Mouse (Mus musculus) v-Abl transformed pro-B cells (cell line): ENCODE measurements at regions not wholly inside any gene's neighbourhood (a gene's known extent, or its start where the extent isn't known, plus 50 kb on each side); places are given as distances from the start of the nearest gene placed in this dataset.

ENCODE experiments used
- in situ Hi-C, 2 experiments: fragments of 400-800 bp; cut with MboI; formaldehyde crosslinking; loops; one replicate each; pipeline ENCODE4 v1.15.1; 2025; ENCODE audit not compliant: unreplicated experiment in 2 of 2

DNA sequence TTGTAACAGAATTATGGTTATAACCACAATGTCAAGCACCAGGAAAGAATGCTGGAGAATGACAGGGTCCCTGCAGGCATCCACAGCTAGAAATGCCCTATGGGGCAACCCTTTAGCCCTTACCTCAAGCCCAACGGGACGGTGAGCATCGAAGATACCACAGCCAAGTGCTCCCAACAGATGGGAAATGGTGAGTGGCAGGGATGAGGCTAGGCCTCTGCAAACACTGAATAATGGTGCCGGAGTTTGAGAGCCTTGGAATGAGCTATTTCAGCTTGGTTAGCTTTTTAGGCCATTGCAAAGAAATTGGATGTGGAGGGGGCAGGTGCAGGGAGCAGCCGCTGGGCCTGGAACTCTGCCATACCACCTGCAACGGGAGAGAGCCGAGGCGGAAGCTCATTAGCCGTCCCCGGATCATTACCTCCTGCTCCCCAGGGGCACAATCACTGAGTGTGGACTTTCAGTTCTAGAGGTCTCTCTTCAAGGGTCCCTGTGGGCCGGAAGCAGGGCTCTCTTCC lies 117.9 kb downstream of the Usp31 start:
- in situ Hi-C loops, result no loop called here

DNA sequence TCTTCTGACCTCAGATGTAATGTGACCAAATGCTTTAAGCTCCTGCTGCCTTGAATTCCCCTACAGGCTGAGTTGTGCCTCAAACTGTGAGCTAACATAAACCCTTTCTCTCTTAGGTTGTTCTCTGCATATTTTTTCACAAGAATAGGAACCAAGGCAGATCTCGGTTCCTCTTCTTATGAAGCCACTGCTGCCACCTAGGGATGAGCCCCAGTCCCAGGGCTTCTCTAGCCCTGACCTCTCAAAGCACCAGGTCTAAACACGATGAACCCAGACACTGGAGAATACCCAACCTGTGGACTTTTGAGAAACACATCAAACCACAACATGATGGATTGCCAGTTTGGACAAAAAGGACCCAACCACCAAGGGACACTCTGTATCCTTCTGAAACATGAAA lies 119.3 kb downstream of the Usp31 start:
- in situ Hi-C loops, result no loop called here

- in situ Hi-C loops, result no loop called here
These were observed 121.3 kb downstream of the Usp31 start for GRCm38 (mm10) chr7:121585721-121586120.

DNA sequence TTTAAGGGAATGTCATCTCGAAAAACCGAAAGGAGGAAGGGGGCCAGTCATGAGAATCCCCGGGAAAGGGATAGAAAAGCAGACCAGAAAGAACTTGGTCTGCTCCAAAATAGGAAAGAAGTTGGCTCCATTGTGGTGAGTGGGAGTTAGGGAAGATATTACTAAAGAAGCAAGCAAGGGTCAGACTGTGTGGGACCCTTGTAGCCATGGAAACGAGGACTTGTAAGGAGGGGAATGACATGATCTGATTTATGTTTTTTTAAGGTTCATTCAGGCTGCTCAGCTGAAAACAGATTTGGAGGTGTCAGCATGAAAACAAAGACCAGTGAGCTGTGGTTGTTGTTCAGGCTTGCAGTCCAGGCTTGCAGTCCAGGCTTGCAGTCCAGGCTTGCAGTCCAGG lies 127.6 kb downstream of the Usp31 start:
- in situ Hi-C loops, result no loop called here

DNA sequence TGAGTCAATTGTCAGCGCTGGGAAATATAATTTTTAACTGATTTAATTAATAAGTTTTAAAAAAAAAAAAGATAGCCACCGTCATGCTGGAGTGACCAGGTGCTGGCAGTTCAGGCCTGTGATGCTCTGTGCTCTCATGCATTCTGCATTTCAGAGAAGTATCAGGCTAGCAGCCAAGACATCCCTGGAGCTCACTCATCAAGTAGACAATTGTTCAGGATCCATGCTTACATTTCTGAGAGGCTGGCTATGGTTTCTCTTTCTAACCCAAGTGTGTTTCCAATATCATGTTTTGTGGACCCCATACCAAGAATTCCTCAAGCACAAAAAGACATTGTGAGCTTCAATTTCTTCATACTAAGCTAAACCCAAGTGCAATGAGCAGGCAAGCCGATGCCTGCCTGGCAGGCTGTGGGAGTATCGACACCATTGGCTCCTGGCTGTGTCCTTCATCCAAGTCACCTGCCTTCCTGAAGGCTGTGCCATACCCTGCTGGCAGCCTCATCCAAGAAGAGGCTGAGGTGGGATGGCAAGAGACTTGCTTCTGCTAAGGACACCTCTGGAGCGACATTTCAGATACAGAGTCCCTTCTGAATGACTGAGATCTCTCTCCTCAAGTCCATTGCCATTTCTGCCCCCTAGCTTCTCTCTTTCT lies 134.2 kb downstream of the Usp31 start:
- in situ Hi-C loops, result no loop called here

GRCm38 (mm10) chr7:121571741-121572140 lies 135.3 kb downstream of the Usp31 start:
- in situ Hi-C loops, result no loop called here

DNA sequence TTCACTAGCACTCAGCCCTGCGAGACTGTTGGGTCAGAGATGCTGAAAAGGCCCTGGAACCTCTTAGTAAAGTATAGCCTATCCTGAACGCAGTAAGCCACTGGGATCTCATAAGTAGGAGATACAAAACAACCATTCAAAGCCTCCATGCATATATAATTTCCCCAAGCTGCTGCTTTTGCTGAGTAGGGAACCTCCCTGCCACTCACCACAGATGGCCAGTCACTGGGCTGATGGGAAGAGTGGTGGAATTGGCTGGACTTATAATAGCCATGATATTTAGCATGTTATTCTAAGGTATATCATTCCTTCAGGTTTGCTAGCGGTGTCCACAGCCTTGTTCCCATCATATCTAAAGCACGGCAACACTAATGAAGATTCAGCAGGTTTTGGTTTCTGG lies 135.8 kb downstream of the Usp31 start:
- in situ Hi-C loops, result no loop called here

GRCm38 (mm10) chr7:121569248-121569647 lies 137.8 kb downstream of the Usp31 start:
- in situ Hi-C loops, result no loop called here

- in situ Hi-C loops, result no loop called here
These were observed 139.0 kb downstream of the Usp31 start for GRCm38 (mm10) chr7:121568064-121568463.

GRCm38 (mm10) chr7:121563526-121563925 lies 143.5 kb downstream of the Usp31 start:
- in situ Hi-C loops, result loop anchor here (5.0 kb wide), 2 partner anchors 306 to 406 kb away; no protein-coding TSS in a partner anchor

DNA sequence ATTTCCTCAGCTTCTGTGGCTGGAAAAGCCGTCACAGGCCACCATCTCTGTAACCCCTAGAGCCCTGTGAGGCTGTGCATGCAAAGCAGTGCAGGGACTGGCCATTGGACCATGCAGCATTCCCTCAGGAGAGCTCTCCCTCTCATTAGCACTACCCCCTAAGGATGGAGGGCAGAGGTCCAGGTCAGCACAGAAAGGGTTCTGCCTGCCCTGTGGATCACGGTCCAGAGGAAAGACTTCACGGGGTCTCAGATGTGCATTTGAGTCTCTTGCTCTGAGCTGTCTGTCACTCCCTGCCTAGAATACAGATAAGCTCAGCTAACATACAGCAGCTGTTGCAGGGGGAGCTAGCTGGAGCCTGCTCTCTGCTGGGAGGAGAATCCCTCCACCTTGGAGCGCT lies 151.6 kb downstream of the Usp31 start:
- in situ Hi-C loops, result loop anchor here in 1 of 2 experiments (10.0 kb wide), 1 partner anchor 401 kb away; no protein-coding TSS in a partner anchor
